Mouse (Mus musculus) CH12.LX (cell line): ENCODE results near the gene Doc2g. TPM values are rescaled to one million over a fixed set of nuclear protein-coding genes. Genes with fewer than 3 reads are reported as not detected.

Experiments used
- DNase-seq: peaks from one replicate; pipeline ENCODE4 v3.0.0-alpha.2; 2013; ENCODE audit errors: extremely low read depth
- H3K27ac ChIP-seq: 2 replicates; pipeline ENCODE4 v1.5.1; 2012; ENCODE audit warnings: low read depth, mild to moderate bottlenecking, control low read depth, moderate library complexity; ENCODE audit not compliant: insufficient read depth
- H3K27me3 ChIP-seq: replicated peaks from 2 replicates; pipeline ENCODE3; 2012; ENCODE audit warnings: inconsistent platforms
- H3K36me3 ChIP-seq, 2 experiments: replicated peaks in 1 of 2; 2 replicates each; pipeline versions ENCODE3 to v1.6.1; 2012; ENCODE audit warnings: inconsistent platforms in 1 of 2, low read length in 1 of 2, mild to moderate bottlenecking in 1 of 2, mixed read lengths in 1 of 2, moderate library complexity in 1 of 2; ENCODE audit not compliant: control insufficient read depth in 1 of 2, insufficient read depth in 1 of 2
- H3K4me1 ChIP-seq, 2 experiments: 2 replicates each; pipeline ENCODE4 v1.6.1; 2012; ENCODE audit warnings: inconsistent platforms in 1 of 2, moderate library complexity in 1 of 2; ENCODE audit not compliant: insufficient read depth in 2 of 2, control insufficient read depth in 1 of 2
- H3K4me2 ChIP-seq: 2 replicates; pipeline ENCODE4 v1.6.1; 2012; ENCODE audit warnings: low read depth, mild to moderate bottlenecking, control low read depth; ENCODE audit not compliant: poor library complexity, insufficient read depth, severe bottlenecking
- H3K4me3 ChIP-seq, 3 experiments: fragments of 150-350 bp in 1 of 3; sonication (generic) in 1 of 3; replicated peaks in 1 of 3; 2 replicates each; pipeline versions ENCODE3 to v1.5.1; 2011 to 2012; ENCODE audit warnings: low read depth in 2 of 3, low read length in 2 of 3, mild to moderate bottlenecking in 2 of 3, moderate library complexity in 2 of 3, control low read depth in 1 of 3, improper control_type of control experiment in 1 of 3, inconsistent platforms in 1 of 3, mixed read lengths in 1 of 3; ENCODE audit not compliant: poor library complexity in 1 of 3
- H3K79me2 ChIP-seq: replicated peaks from 2 replicates; pipeline ENCODE4 v1.6.1; 2012; ENCODE audit warnings: mild to moderate bottlenecking, moderate library complexity; ENCODE audit not compliant: control insufficient read depth, poor library complexity, insufficient read depth, severe bottlenecking; ENCODE audit errors: extremely low read depth
- H3K9ac ChIP-seq: 2 replicates; pipeline ENCODE4 v1.6.1; 2012; ENCODE audit warnings: low read depth, mild to moderate bottlenecking, control low read depth, moderate library complexity; ENCODE audit not compliant: insufficient read depth
- H3K9me3 ChIP-seq: replicated peaks from 2 replicates; pipeline ENCODE3; 2012; ENCODE audit warnings: low read length, inconsistent platforms, mixed read lengths
- BHLHE40 ChIP-seq: IDR thresholded peaks from 2 replicates; pipeline ENCODE4 v1.6.1; 2011; ENCODE audit warnings: mild to moderate bottlenecking, low read depth, low read length, improper control_type of control experiment
- CHD2 ChIP-seq: IDR thresholded peaks from 2 replicates; pipeline ENCODE4 v1.6.1; 2011; ENCODE audit warnings: low read length, improper control_type of control experiment
- E2F4 ChIP-seq: IDR thresholded peaks from 2 replicates; pipeline ENCODE4 v1.6.1; 2011; ENCODE audit warnings: low read depth, low read length, improper control_type of control experiment; ENCODE audit not compliant: insufficient replicate concordance
- ELF1 ChIP-seq: IDR thresholded peaks from 2 replicates; pipeline ENCODE4 v1.6.1; 2014; ENCODE audit warnings: low read depth, mild to moderate bottlenecking, inconsistent platforms, low read length, improper control_type of control experiment
- GABPA ChIP-seq: IDR thresholded peaks from 2 replicates; pipeline ENCODE4 v1.6.1; 2012; ENCODE audit warnings: low read depth, low read length, improper control_type of control experiment, inconsistent platforms; ENCODE audit not compliant: insufficient replicate concordance
- IRF4 ChIP-seq: IDR thresholded peaks from 2 replicates; pipeline ENCODE4 v1.6.1; 2014; ENCODE audit warnings: low read depth, mild to moderate bottlenecking, inconsistent platforms, low read length, improper control_type of control experiment
- JUN ChIP-seq: IDR thresholded peaks from 2 replicates; pipeline ENCODE4 v1.6.1; 2011; ENCODE audit warnings: low read depth, mild to moderate bottlenecking, low read length, improper control_type of control experiment, moderate library complexity; ENCODE audit not compliant: insufficient read depth
- KAT2A ChIP-seq: IDR thresholded peaks from 2 replicates; pipeline ENCODE4 v1.6.1; 2012; ENCODE audit warnings: low read length, improper control_type of control experiment, inconsistent platforms; ENCODE audit not compliant: insufficient replicate concordance
- MAFK ChIP-seq: IDR thresholded peaks from 2 replicates; pipeline ENCODE4 v1.6.1; 2011; ENCODE audit warnings: low read length, improper control_type of control experiment; ENCODE audit not compliant: insufficient replicate concordance
- MAZ ChIP-seq: IDR thresholded peaks from 2 replicates; pipeline ENCODE4 v1.6.1; 2012; ENCODE audit warnings: low read depth, mild to moderate bottlenecking, inconsistent platforms, low read length, improper control_type of control experiment, moderate library complexity
- MXI1 ChIP-seq: IDR thresholded peaks from 2 replicates; pipeline ENCODE4 v1.6.1; 2011; ENCODE audit warnings: mild to moderate bottlenecking, low read depth, low read length, improper control_type of control experiment
- PAX5 ChIP-seq: IDR thresholded peaks from 2 replicates; pipeline ENCODE4 v1.6.1; 2012; ENCODE audit warnings: low read length, inconsistent platforms, mixed read lengths
- RCOR1 ChIP-seq: conservative IDR thresholded peaks from 2 replicates; pipeline ENCODE4 v1.6.1; 2012; ENCODE audit warnings: low read depth, mild to moderate bottlenecking, inconsistent platforms, low read length, improper control_type of control experiment
- SMC3 ChIP-seq: IDR thresholded peaks from 2 replicates; pipeline ENCODE4 v1.6.1; 2011; ENCODE audit warnings: low read depth, low read length, improper control_type of control experiment
- TBP ChIP-seq: conservative IDR thresholded peaks from 2 replicates; pipeline ENCODE4 v1.6.1; 2011; ENCODE audit warnings: low read depth, low read length, improper control_type of control experiment
- TCF12 ChIP-seq: IDR thresholded peaks from 2 replicates; pipeline ENCODE4 v1.6.1; 2014; ENCODE audit warnings: low read depth, mild to moderate bottlenecking, inconsistent platforms, low read length, improper control_type of control experiment
- USF2 ChIP-seq: conservative IDR thresholded peaks from 2 replicates; pipeline ENCODE4 v1.6.1; 2011; ENCODE audit warnings: low read depth, low read length, improper control_type of control experiment
- ZKSCAN1 ChIP-seq: IDR thresholded peaks from 2 replicates; pipeline ENCODE4 v1.6.1; 2012; ENCODE audit warnings: low read depth, inconsistent platforms, low read length, improper control_type of control experiment, borderline replicate concordance
- ZNF384 ChIP-seq: IDR thresholded peaks from 2 replicates; pipeline ENCODE4 v1.6.1; 2012; ENCODE audit warnings: low read depth, low read length, improper control_type of control experiment, inconsistent platforms
- dilution Hi-C: fragments of 300-500 bp; cut with MboI; formaldehyde crosslinking; loops from 2 replicates; pipeline ENCODE4 v1.14.3; 2020; ENCODE audit warnings: low sequenced_read_pairs; ENCODE audit not compliant: extremely low pct_unique_long_range_greater_than_20kb, extremely low pct_ligation_motif_present
- in situ Hi-C: fragments of 300-500 bp; cut with MboI; formaldehyde crosslinking; loops from 3 replicates; pipeline ENCODE4 v1.14.3; 2019; ENCODE audit warnings: low sequenced_read_pairs, low pct_ligation_motif_present, low pct_unique_long_range_greater_than_20kb, mixed read lengths
- polyA plus RNA-seq: library from polyadenylated mRNA; unstranded; fragments of >175 nt; gene quantifications from 2 replicates; pipeline ENCODE4 v1.2.1, GENCODE M21; 2012; ENCODE audit warnings: low read depth; ENCODE audit not compliant: insufficient read length
- total RNA-seq, 2 experiments: library from RNA; depleted of rRNA; stranded (reverse); fragments of 300-350 nt in 1 of 2; fragments of >200 nt in 1 of 2; gene quantifications; 2 replicates each; pipeline ENCODE4 v1.2.3; 2012 to 2014

The Doc2g gene
- total and polyA plus RNA-seq, 3 experiments: 2.1 to 6.4 (median 5.2) TPM

GRCm38 (mm10) chr19:4054613-4055012 lies 51.5 kb downstream of the Doc2g start:
- no peaks in the 10 kb centered on the region for H3K27me3 ChIP-seq
- H3K27ac ChIP-seq: no peak overlapping the region
- TF ChIP-seq TCF12 (no peak), MXI1 (no peak), ZNF384 (no peak), ZKSCAN1 (no peak), TBP (no peak), BHLHE40 (no peak), JUN (no peak), USF2 (no peak)
- H3K4me2 ChIP-seq: no peak overlapping the region
- dilution Hi-C loops (no loop called here), in situ Hi-C loops (loop anchor here (5.0 kb wide), 2 partner anchors 33 to 37 kb away; no protein-coding TSS in a partner anchor)
- H3K79me2 ChIP-seq: no peaks in the 10 kb centered on the region
- H3K4me3 ChIP-seq: no peak overlapping the region
- H3K9me3 ChIP-seq: peaks cover 2% of the 10 kb centered on the region
- H3K9ac ChIP-seq: no peak overlapping the region
- no peak for DNase-seq
- H3K36me3 ChIP-seq: no peaks in the 10 kb centered on the region
- H3K4me1 ChIP-seq: peaks cover 24 to 47% of the 10 kb centered on the region in 2 experiments

- H3K27ac ChIP-seq: no peak overlapping the region
- H3K4me2 ChIP-seq: no peak overlapping the region
- no peak overlapping the region for H3K9ac ChIP-seq
- H3K79me2 ChIP-seq: no peaks in the 10 kb centered on the region
- dilution Hi-C loops (no loop called here), in situ Hi-C loops (no loop called here)
- no peak overlapping the region for H3K4me3 ChIP-seq
- no peaks in the 10 kb centered on the region for H3K27me3 ChIP-seq
- DNase-seq: no peak
- H3K4me1 ChIP-seq: peaks cover 24 to 47% of the 10 kb centered on the region in 2 experiments
- peaks cover 2% of the 10 kb centered on the region for H3K9me3 ChIP-seq
- no peaks in the 10 kb centered on the region for H3K36me3 ChIP-seq
- TF ChIP-seq KAT2A (no peak), GABPA (no peak), ELF1 (no peak), E2F4 (no peak), PAX5 (no peak), IRF4 (no peak), MAFK (no peak), MXI1 (no peak), SMC3 (no peak), RCOR1 (no peak), TBP (no peak), USF2 (no peak), MAZ (no peak), CHD2 (no peak)
- TF ChIP-seq, all 38 proteins: peak for 0
Measured at GRCm38 (mm10) chr19:4055216-4055946, 52.3 kb downstream of the Doc2g start.
